Mouse (Mus musculus) T-helper 1 cell (primary cell): ENCODE data around the gene Safb.

Source experiments
- in situ Hi-C: fragments of 300-600 bp; cut with MboI, MseI; formaldehyde crosslinking; loops from one replicate; pipeline ENCODE4 v1.15.1; 2025; ENCODE audit warnings: high pct_unique_total_duplicates

The Safb gene

GRCm38 (mm10) chr17:56634023-56634422 lies 49.4 kb downstream of the Safb start:
- in situ Hi-C loops, result no loop called here

- in situ Hi-C loops, result no loop called here
Measured at GRCm38 (mm10) chr17:56643237-56643636, 58.6 kb downstream of the Safb start.

- in situ Hi-C loops, result no loop called here
Measured at GRCm38 (mm10) chr17:56647546-56647945, 62.9 kb downstream of the Safb start.

- in situ Hi-C loops, result loop anchor here (10.0 kb wide), 1 partner anchor 277 kb away; no protein-coding TSS in a partner anchor
Measured at GRCm38 (mm10) chr17:56651801-56652200, 67.2 kb downstream of the Safb start.

DNA sequence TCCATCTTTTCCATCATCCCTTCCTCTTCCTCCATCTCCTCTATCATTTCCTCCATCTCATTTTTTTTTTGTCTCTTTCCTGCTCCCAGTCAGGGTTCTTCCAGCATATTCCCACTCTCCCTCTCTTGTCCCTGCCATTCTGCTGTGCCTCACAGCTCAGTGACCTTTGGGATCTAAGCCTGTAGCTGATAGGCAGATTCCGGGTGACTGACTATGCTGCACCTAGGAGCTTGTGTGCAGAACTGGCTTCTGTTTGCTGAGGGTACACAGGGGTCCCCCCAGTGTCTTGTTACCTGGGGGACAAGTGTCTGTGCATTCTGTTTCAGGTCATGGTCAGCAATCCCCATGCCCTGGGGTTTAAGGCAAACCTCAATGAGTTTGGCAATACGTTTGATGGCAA lies 70.1 kb downstream of the Safb start:
- in situ Hi-C loops, result loop anchor here (10.0 kb wide), 1 partner anchor 280 kb away; no protein-coding TSS in a partner anchor

DNA sequence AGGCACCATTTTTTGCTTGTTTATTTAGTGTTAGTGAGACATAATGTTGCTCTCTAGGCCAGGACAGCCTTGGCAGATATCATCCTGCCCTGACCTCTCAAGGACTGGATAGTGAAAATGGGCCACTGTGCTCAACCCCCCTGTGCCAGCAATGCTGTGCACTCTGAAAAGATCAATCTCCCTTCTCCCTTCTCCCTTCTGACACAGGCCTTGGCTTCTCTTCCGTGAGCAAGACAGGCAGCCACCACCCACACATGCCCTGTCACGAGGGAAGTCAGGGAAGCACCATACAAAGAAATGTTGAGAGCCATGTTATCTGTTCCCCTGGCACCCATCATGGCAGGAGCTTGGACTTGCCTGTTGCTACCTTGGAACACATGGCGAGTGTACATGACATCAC lies 70.7 kb downstream of the Safb start:
- in situ Hi-C loops, result loop anchor here (10.0 kb wide), 1 partner anchor 281 kb away; no protein-coding TSS in a partner anchor
